Mouse (Mus musculus): ENCODE measurements around the gene Vmn2r84.
"Not testable (repeated sequence)": the region's sequence is repeated elsewhere in the genome, so short reads cannot be mapped to it uniquely, and the experiment has no call there.

- not testable (repeated sequence) for TF ChIP-seq CTCF (IDR thresholded peaks at IDR 0.05; ENCODE audit: control insufficient read depth, insufficient read depth, insufficient replicate concordance, low read depth, low read length); POLR2A (IDR thresholded peaks at IDR 0.05; ENCODE audit: control insufficient read depth, low read depth, low read length)
These were observed 35.5 kb upstream of the Vmn2r84 start, which contains the start of gene Vmn2r85 for GRCm38 (mm10) chr10:130429603-130430002.

Measured in testis, adult 2 months (tissue).